Mouse (Mus musculus): Measurements from ENCODE around the gene Rdh12.

DNA sequence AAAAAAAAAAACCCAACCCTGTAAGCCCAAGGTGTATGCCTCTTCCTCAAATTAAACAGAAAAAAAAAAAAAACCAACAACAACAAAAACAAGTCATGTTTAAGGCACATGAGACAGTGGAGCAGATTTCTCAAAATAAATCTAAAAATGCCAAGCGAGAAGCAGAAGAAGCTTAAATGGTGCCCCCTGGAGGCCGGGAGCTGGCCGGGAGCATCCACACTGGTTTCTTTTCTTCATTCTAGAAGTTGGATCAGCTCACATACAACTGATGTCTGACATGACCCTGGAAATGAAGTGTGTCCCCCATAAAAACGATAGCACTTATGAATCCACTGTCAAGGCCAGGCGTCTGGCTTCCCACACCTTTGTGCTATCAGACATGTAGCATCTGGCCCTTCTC is 52.3 kb downstream of the Rdh12 start:
- peak; percentile 30; the same call in 1 of the 2 replicates for TF ChIP-seq CTCF (IDR thresholded peaks at IDR 0.05; ENCODE audit: extremely low read depth, insufficient read depth, insufficient read length, insufficient replicate concordance)
- no peak for TF ChIP-seq POLR2A (IDR thresholded peaks at IDR 0.05; ENCODE audit: low read depth, low read length)

Measured in spleen, adult 2 months (tissue).